Mouse (Mus musculus) liver, adult 2 months (tissue): ENCODE measurements around the gene Gm20503.
A peak's percentile ranks its signal among the peaks of the same experiment; 100 is the strongest.

Experiments used
- CTCF ChIP-seq: fragments of 200-500 bp; IDR thresholded peaks from 2 replicates; pipeline ENCODE4 v1.5.1; 2011; ENCODE audit warnings: low read depth, low read length, control low read depth
- POLR2A ChIP-seq: fragments of 200-500 bp; IDR thresholded peaks from 2 replicates; pipeline ENCODE4 v1.6.1; 2011; ENCODE audit warnings: low read length, control low read depth; ENCODE audit not compliant: insufficient read depth; ENCODE audit errors: extremely low read depth

DNA sequence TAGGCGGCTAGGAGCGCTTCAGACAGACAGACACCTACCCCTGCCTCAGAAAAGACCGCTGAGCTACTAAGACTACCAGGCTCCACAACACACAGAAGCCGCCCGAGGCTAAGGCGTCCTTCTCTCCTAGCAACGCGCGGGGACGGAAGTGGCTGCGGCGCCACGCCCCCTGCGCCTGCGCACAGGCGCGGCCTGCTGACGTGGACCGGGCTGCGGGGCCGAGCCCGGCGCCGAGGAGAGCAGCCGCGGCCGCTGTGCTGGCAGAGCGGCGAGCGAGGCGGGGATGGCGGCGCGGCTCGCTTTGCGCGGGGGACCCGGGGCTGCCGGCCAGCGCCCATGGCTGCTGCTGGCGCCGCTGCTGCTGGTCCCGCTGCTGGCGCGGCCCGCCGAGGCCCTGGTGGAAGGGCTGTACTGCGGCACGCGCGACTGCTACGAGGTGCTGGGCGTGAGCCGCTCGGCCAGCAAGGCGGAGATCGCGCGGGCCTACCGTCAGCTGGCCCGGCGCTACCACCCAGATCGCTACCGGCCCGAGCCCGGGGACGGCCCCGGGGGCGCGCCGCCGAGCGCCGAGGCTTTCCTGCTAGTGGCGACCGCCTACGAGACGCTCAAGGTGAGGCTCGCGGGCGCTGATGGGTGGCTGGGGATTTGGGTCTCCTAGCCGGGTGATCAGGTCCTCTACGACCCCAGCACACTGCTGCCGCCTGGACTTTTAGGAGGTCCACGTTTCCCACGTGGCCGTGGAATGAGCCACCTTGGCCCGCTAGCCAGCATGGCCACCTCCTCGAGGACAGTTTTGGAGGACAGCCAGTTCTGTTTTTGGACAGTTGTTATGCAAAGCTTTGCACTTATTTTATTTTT is at the start of gene Gm20503:
- TF ChIP-seq CTCF: no peak
- TF ChIP-seq POLR2A: peak; percentile 80
